Mouse (Mus musculus) liver, embryonic 14.5 days (tissue): ENCODE data around the gene Ltf. TPM values are rescaled to one million over a fixed set of nuclear protein-coding genes. Genes with fewer than 3 reads are reported as not detected.

Experiments
- ATAC-seq: fragments of 200-750 bp; cut with Nextera tagmentation; 2 replicates; pipeline ENCODE4 v1.8.0; 2017; ENCODE audit warnings: moderate number of reproducible peaks, mild to moderate bottlenecking, moderate library complexity; ENCODE audit not compliant: insufficient read depth
- DNase-seq, 3 experiments: peaks; one replicate each; pipeline ENCODE4 v3.0.0-alpha.2; 2012 to 2013; ENCODE audit warnings: low read depth in 3 of 3, low spot score in 3 of 3
- H3K27ac ChIP-seq: fragments of 300-500 bp; sonication (generic); 2 replicates; pipeline ENCODE4 v1.5.1; 2014; ENCODE audit warnings: moderate library complexity, mild to moderate bottlenecking, control low read depth, inconsistent platforms
- H3K27me3 ChIP-seq: fragments of 300-500 bp; sonication (generic); 2 replicates; pipeline ENCODE4 v1.6.1; 2014; ENCODE audit warnings: mild to moderate bottlenecking, low read length, moderate library complexity; ENCODE audit not compliant: control insufficient read depth, insufficient read depth
- H3K36me3 ChIP-seq: fragments of 300-500 bp; sonication (generic); replicated peaks from 2 replicates; pipeline ENCODE4 v1.6.1; 2014; ENCODE audit warnings: low read depth; ENCODE audit not compliant: control insufficient read depth, insufficient read depth
- H3K4me1 ChIP-seq, 2 experiments: fragments of 200-500 bp in 1 of 2; fragments of 300-500 bp in 1 of 2; sonication (generic) in 1 of 2; replicated peaks; 2 replicates each; pipeline ENCODE4 v1.6.1; 2012 to 2014; ENCODE audit warnings: antibody characterized with exemption in 1 of 2, inconsistent platforms in 1 of 2, low read length in 1 of 2; ENCODE audit not compliant: control insufficient read depth in 2 of 2, insufficient read depth in 2 of 2
- H3K4me2 ChIP-seq: fragments of 300-500 bp; sonication (generic); 2 replicates; pipeline ENCODE4 v1.6.1; 2014; ENCODE audit warnings: low read depth, mild to moderate bottlenecking, control low read depth, moderate library complexity
- H3K4me3 ChIP-seq, 2 experiments: fragments of 200-500 bp in 1 of 2; fragments of 300-500 bp in 1 of 2; sonication (generic) in 1 of 2; 2 replicates each; pipeline ENCODE4 v1.5.1; 2012 to 2014; ENCODE audit warnings: low read depth in 2 of 2, low read length in 2 of 2, mild to moderate bottlenecking in 2 of 2, control low read depth in 1 of 2, inconsistent platforms in 1 of 2, moderate library complexity in 1 of 2; ENCODE audit not compliant: insufficient read depth in 1 of 2
- H3K9ac ChIP-seq: fragments of 300-500 bp; sonication (generic); replicated peaks from 2 replicates; pipeline ENCODE4 v1.6.1; 2014; ENCODE audit warnings: mild to moderate bottlenecking, control low read depth, moderate library complexity
- H3K9me3 ChIP-seq: fragments of 300-500 bp; sonication (generic); 2 replicates; pipeline ENCODE4 v1.6.1; 2016; ENCODE audit warnings: low read length, mixed read lengths; ENCODE audit not compliant: control insufficient read depth
- CTCF ChIP-seq: IDR thresholded peaks from 2 replicates; pipeline ENCODE4 v1.5.1; 2016; ENCODE audit warnings: antibody characterized with exemption, low read depth, control low read depth
- EP300 ChIP-seq: IDR thresholded peaks from 2 replicates; pipeline ENCODE4 v1.6.1; 2016; ENCODE audit warnings: antibody characterized with exemption, low read depth
- WGBS: fragments of 180-500 bp; shearing (Covaris S2); extraction: QIAGEN DNeasy Blood & Tissue Kit; methylation state at CpG from one replicate; pipeline ENCODE4 v1.1.7; 2014; ENCODE audit not compliant: insufficient replicate concordance; 5-methylcytosine and 5-hydroxymethylcytosine counted together
- polyA plus RNA-seq, 2 experiments: library from polyadenylated mRNA; depleted of rRNA in 1 of 2; stranded (reverse) in 1 of 2; unstranded in 1 of 2; fragments of >200 nt; fragmentation: Nextera tagmentation in 1 of 2; extraction: Ambion mirVana in 1 of 2; gene quantifications; 2 replicates each; pipeline versions ENCODE4 v1.2.1 to v1.2.3; 2012 to 2014

Ltf gene
- polyA plus RNA-seq, 2 experiments, result 7.4 to 29.8 TPM

DNA sequence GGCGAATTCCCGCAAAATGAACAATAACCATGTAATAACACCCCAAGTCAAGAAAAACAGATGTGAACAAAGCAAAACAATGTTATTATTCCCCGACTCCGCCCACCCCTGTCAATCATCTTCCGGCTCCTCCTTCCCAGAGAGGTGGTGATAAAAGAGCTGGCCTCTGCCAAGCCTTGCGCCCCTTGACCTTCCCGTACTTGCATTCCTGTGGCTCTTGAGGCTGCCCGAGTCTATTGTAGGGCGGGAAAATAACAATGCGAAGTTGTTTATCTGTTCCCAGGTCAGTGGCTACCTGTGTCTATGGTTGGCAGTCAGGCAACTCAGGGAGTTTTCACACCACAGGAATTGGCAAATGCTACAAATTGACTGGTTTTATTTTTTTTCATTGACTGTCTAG, 19.2 kb upstream of the Ltf start:
- TF ChIP-seq CTCF, result no peak
- no peak for TF ChIP-seq EP300
- Histone ChIP-seq H3K36me3 (no peaks in the 10 kb centered on the region), H3K4me1 (peaks cover 0 to 6% of the 10 kb centered on the region in 2 experiments; a peak in 1 of 4 replicates), H3K9me3 (no peaks in the 10 kb centered on the region), H3K4me3 (no peak overlapping the region), H3K4me2 (no peak overlapping the region), H3K27me3 (no peaks in the 10 kb centered on the region), H3K27ac (no peak overlapping the region), H3K9ac (no peak overlapping the region)
- DNase-seq (no peak), ATAC-seq (no peak)
- WGBS, result 57% methylated on average over 10 of the region's 10 CpGs

DNA sequence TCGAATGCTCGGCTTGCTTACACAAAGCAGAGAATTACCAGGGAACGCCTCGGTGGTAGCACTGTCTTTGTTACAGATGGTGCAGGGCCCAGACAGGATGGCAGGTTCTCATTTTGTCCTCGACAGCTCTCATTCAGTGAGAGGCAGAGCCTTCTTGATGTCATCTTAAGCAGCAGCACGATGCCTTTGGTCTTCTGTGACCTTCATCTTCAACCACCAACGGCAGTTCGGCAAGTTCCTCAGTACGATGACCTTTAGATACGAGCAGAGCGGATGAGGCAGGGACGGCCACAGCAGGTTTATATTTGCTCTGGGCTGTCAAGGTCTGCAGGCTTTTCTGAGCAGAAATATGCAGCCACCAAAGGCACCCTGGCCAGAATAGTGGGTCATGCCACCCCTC, 17.4 kb upstream of the Ltf start:
- no peak overlapping the region for H3K4me2 ChIP-seq
- H3K36me3 ChIP-seq, result no peaks in the 10 kb centered on the region
- WGBS, result 70% methylated on average over 12 of the region's 12 CpGs
- DNase-seq (no peak), ATAC-seq (no peak)
- TF ChIP-seq CTCF (no peak), EP300 (no peak)
- peaks cover 0 to 4% of the 10 kb centered on the region in 2 experiments; a peak in 1 of 4 replicates for H3K4me1 ChIP-seq
- H3K27ac ChIP-seq, result no peak overlapping the region
- H3K27me3 ChIP-seq, result no peaks in the 10 kb centered on the region
- no peaks in the 10 kb centered on the region for H3K9me3 ChIP-seq
- no peak overlapping the region for H3K4me3 ChIP-seq
- no peak overlapping the region for H3K9ac ChIP-seq

DNA sequence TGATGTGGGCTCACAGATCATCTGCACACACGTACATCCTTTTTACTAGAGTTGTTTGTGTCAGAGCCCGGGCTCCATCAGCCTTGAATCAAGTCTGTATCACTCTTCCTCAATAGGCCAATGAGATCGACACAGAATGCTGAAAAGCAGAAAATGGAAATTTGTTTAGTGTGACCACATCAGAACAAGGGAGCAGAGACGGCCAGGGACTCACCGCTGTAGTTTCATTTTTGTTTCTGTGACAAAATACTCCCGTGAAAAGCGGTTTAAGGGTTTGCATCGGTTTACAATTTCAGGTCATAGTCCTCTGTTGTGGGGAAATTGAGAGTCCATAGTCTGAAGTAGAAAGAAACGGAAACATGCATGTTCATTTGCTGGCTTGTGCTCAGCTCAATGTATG, 15.8 kb upstream of the Ltf start:
- Histone ChIP-seq H3K36me3 (no peaks in the 10 kb centered on the region), H3K4me3 (no peak overlapping the region), H3K9ac (no peak overlapping the region), H3K27me3 (no peaks in the 10 kb centered on the region), H3K27ac (no peak overlapping the region), H3K4me1 (peaks cover 0 to 4% of the 10 kb centered on the region in 2 experiments; a peak in 1 of 4 replicates), H3K4me2 (no peak overlapping the region), H3K9me3 (no peaks in the 10 kb centered on the region)
- no peak for ATAC-seq
- no peak for DNase-seq
- WGBS, result 67% methylated on average over 9 of the region's 9 CpGs
- TF ChIP-seq CTCF, result no peak
- TF ChIP-seq EP300, result no peak

DNA sequence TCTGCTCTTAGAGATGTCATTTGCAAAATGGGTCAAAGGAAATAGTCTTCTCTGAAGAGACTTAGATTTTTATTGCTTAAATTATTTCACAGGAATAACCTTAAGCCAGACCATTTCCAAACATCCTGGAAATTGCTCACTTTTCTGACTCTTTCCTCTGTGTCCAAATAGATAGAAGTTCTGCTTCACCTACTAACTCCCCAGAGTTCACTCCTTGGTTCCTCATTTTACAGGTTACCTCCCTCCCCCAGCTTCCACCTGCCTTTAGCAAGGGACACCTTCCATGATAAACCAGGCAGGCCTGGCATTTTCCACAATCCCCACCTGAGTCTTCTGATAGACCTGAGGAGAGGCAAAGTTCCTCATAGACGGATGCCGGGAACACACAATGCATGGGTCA, 12.5 kb upstream of the Ltf start:
- peaks cover 0 to 2% of the 10 kb centered on the region in 2 experiments; a peak in 1 of 4 replicates for H3K4me1 ChIP-seq
- H3K27me3 ChIP-seq, result no peaks in the 10 kb centered on the region
- no peak overlapping the region for H3K4me3 ChIP-seq
- H3K9me3 ChIP-seq, result no peaks in the 10 kb centered on the region
- H3K36me3 ChIP-seq, result no peaks in the 10 kb centered on the region
- no peak overlapping the region for H3K27ac ChIP-seq
- H3K9ac ChIP-seq, result no peak overlapping the region
- ATAC-seq, result no peak
- TF ChIP-seq EP300 (no peak), CTCF (no peak)
- WGBS, result 73% methylated on average over 2 of the region's 2 CpGs
- DNase-seq, result no peak
- H3K4me2 ChIP-seq, result no peak overlapping the region

DNA sequence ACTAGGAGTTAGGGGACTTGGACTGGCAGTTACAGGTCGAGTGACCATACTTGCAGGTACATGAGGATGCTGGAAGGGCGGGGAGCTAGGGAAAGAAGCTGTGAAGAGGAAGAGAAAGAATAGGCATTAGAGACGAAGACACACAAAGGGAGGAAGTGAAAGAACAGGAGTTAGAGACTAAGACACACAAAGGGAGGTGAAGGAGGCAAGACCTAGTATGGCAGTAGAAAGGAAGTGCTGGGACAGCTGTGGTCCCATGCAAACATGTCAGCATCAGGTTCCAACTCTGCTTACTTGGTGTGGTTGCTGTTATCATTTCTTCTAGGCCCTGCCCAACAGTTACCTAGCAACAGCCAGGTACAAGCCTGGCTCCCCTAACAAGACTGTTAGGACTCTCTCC, 9.3 kb upstream of the Ltf start:
- DNase-seq (no peak), ATAC-seq (no peak)
- Histone ChIP-seq H3K4me2 (no peak overlapping the region), H3K9me3 (no peaks in the 10 kb centered on the region), H3K36me3 (no peaks in the 10 kb centered on the region), H3K4me1 (no peaks in the 10 kb centered on the region), H3K4me3 (no peak overlapping the region), H3K27me3 (no peaks in the 10 kb centered on the region), H3K9ac (no peak overlapping the region), H3K27ac (no peak overlapping the region)
- 40% methylated on average over 3 of the region's 3 CpGs for WGBS
- TF ChIP-seq EP300 (no peak), CTCF (no peak)

DNA sequence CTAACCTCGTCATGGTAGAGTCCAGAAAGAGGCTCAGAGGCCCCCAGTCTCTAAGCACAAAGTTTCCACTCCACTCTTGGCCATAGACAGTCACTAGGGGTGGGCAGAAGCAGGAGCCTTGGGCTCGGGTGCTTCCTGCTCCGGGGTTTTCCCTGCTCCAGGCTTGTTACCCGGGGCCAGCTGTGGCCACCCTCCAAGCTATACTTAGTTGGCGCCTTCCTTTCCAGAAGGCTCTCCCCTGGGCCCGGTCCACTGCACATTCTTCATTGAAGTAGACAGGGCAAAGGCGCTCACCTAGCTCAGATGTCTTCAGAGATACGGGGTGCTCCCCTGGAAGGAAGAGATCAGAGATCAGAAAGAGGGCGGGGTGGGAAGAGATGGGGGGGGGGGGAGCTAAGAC, 7.5 kb upstream of the Ltf start:
- DNase-seq (no peak), ATAC-seq (no peak)
- Histone ChIP-seq H3K27ac (no peak overlapping the region), H3K4me2 (no peak overlapping the region), H3K36me3 (no peaks in the 10 kb centered on the region), H3K4me1 (no peaks in the 10 kb centered on the region), H3K9me3 (no peaks in the 10 kb centered on the region), H3K27me3 (no peaks in the 10 kb centered on the region), H3K4me3 (no peak overlapping the region), H3K9ac (no peak overlapping the region)
- WGBS, result 59% methylated on average over 9 of the region's 9 CpGs
- TF ChIP-seq CTCF, result no peak
